Mouse (Mus musculus): Measurements from ENCODE around the gene Furin.

DNA sequence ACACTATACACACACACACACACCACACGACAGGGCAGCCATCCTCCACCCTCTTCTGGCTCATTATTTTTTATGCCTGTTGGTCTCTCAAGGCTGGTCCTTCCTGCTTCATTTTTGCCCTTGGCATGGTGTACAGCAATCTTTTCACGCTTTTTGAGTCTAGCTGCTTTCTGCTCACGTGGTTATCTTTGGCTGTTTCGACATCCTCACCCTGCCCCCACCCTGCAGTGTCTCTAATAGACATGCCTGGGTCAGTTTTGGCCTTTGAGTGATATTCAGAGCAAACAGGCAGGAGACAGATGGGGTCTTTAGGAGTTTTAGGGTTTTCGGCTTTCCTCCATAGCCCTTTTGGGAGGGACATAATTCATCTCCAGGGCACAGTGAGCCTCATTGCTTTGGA lies 58.4 kb downstream of the Furin start:
- TF ChIP-seq CTCF (IDR thresholded peaks at IDR 0.05; ENCODE audit: low read depth, low read length) (no peak), TAL1 (conservative IDR thresholded peaks at IDR 0.05; ENCODE audit: low read depth, low read length) (no peak), GATA1 (IDR thresholded peaks at IDR 0.05; ENCODE audit: borderline replicate concordance, low read length) (no peak), GATA2 (IDR thresholded peaks at IDR 0.05; ENCODE audit: borderline replicate concordance, low read depth, low read length) (no peak)
